Mouse (Mus musculus) forebrain, embryonic 10.5 days (tissue): ENCODE results near the gene Igsf21. TPM values are rescaled to one million over a fixed set of nuclear protein-coding genes. Genes with fewer than 3 reads are reported as not detected.
A peak's percentile ranks its signal among the peaks of the same experiment; 100 is the strongest.

Experiments used
- DNase-seq: peaks from one replicate; pipeline ENCODE4 v3.0.0-alpha.2; 2017; ENCODE audit warnings: low spot score; ENCODE audit errors: extremely low spot score
- H3K27ac ChIP-seq: fragments of 300-500 bp; sonication (generic); 2 replicates; pipeline ENCODE4 v1.5.1; 2016; ENCODE audit warnings: mild to moderate bottlenecking
- H3K27me3 ChIP-seq: fragments of 300-500 bp; sonication (generic); 2 replicates; pipeline ENCODE4 v1.6.1; 2016; ENCODE audit warnings: mild to moderate bottlenecking; ENCODE audit not compliant: poor library complexity, severe bottlenecking
- H3K36me3 ChIP-seq: fragments of 300-500 bp; sonication (generic); replicated peaks from 2 replicates; pipeline ENCODE4 v1.6.1; 2016; ENCODE audit warnings: mild to moderate bottlenecking, moderate library complexity
- H3K4me1 ChIP-seq: fragments of 300-500 bp; sonication (generic); 2 replicates; pipeline ENCODE4 v1.6.1; 2016
- H3K4me3 ChIP-seq: fragments of 300-500 bp; sonication (generic); 2 replicates; pipeline ENCODE4 v1.5.1; 2016; ENCODE audit warnings: mild to moderate bottlenecking, moderate library complexity
- H3K9me3 ChIP-seq: fragments of 300-500 bp; sonication (generic); 2 replicates; pipeline ENCODE4 v1.6.1; 2016; ENCODE audit warnings: mild to moderate bottlenecking, moderate library complexity
- WGBS: fragments of 180-500 bp; shearing (Covaris S2); methylation state at CpG from one replicate; pipeline ENCODE4 v1.1.7; 2016; 5-methylcytosine and 5-hydroxymethylcytosine counted together
- polyA plus RNA-seq: library from polyadenylated mRNA; unstranded; fragments of >200 nt; fragmentation: Nextera tagmentation; extraction: Ambion mirVana; gene quantifications from 2 replicates; pipeline ENCODE4 v1.2.1, GENCODE M21; 2016

The Igsf21 gene
- polyA plus RNA-seq, 1 experiment from 2014 or later = 4.6 TPM

- H3K4me1 ChIP-seq = peaks cover 72% of the 10 kb centered on the region
- peaks cover 35% of the 10 kb centered on the region for H3K27me3 ChIP-seq
- no peaks in the 10 kb centered on the region for H3K9me3 ChIP-seq
- DNase-seq = no peak
- WGBS = 84% methylated on average over 9 of the region's 9 CpGs
- H3K4me3 ChIP-seq = no peak overlapping the region
- H3K27ac ChIP-seq = no peak overlapping the region
- no peaks in the 10 kb centered on the region for H3K36me3 ChIP-seq
These were observed 21.4 kb downstream of the Igsf21 start for GRCm38 (mm10) chr4:140225204-140225603.

DNA sequence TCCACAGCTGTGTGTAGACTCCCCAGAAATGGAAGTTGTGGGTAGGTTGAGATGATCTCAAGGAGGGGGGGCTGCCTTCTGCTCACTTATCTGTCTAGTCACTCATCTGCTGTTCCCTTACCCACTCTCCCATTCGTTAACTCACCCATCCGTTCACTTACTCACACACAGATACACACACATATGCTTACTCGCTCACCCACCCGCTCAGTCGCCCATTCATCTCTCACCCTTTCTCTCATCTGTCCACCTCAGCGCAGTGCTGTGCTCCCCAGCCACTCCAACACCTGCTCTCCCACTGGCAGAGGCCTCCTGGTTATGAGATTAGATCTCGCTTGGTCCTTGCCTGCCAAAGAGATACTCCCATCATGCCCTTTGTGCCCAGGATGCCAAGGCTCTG lies 22.1 kb downstream of the Igsf21 start:
- DNase-seq = no peak
- H3K27ac ChIP-seq = no peak overlapping the region
- no peaks in the 10 kb centered on the region for H3K9me3 ChIP-seq
- H3K4me3 ChIP-seq = no peak overlapping the region
- H3K27me3 ChIP-seq = peaks cover 43% of the 10 kb centered on the region
- 93% methylated on average over 7 of the region's 7 CpGs for WGBS
- H3K4me1 ChIP-seq = peaks cover 77% of the 10 kb centered on the region
- no peaks in the 10 kb centered on the region for H3K36me3 ChIP-seq

DNA sequence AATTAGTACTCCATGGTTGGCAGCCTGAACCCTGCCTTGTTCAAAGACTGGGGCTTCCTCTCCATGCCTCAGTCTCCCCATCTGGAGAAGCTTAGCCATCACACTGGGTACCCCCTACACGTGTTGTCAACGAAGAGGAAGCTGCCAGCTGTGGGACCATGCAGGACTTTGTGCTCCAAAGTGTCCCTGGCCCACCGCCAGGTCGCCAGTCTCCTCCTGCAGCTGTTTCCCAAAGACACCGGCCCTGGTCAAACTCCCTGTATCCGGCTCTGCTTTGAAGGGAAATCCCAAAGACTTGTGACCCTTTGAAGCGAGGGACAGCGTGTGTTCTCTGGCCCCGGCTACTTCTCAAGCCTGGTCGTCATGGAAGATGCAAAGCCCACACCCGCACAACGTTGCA lies 23.5 kb downstream of the Igsf21 start:
- Histone ChIP-seq H3K36me3 (no peaks in the 10 kb centered on the region), H3K27me3 (peaks cover 47% of the 10 kb centered on the region), H3K4me1 (peaks cover 80% of the 10 kb centered on the region), H3K4me3 (no peak overlapping the region), H3K9me3 (no peaks in the 10 kb centered on the region), H3K27ac (no peak overlapping the region)
- 75% methylated on average over 12 of the region's 12 CpGs for WGBS
- no peak for DNase-seq

- Histone ChIP-seq H3K27me3 (peaks cover 52% of the 10 kb centered on the region), H3K36me3 (no peaks in the 10 kb centered on the region), H3K4me3 (no peak overlapping the region), H3K4me1 (peaks cover 65% of the 10 kb centered on the region), H3K9me3 (no peaks in the 10 kb centered on the region), H3K27ac (peak overlapping the region; percentile 22)
- DNase-seq = no peak
- 61% methylated on average over 22 of the region's 22 CpGs for WGBS
These were observed 26.1 kb downstream of the Igsf21 start for GRCm38 (mm10) chr4:140220326-140221093.

DNA sequence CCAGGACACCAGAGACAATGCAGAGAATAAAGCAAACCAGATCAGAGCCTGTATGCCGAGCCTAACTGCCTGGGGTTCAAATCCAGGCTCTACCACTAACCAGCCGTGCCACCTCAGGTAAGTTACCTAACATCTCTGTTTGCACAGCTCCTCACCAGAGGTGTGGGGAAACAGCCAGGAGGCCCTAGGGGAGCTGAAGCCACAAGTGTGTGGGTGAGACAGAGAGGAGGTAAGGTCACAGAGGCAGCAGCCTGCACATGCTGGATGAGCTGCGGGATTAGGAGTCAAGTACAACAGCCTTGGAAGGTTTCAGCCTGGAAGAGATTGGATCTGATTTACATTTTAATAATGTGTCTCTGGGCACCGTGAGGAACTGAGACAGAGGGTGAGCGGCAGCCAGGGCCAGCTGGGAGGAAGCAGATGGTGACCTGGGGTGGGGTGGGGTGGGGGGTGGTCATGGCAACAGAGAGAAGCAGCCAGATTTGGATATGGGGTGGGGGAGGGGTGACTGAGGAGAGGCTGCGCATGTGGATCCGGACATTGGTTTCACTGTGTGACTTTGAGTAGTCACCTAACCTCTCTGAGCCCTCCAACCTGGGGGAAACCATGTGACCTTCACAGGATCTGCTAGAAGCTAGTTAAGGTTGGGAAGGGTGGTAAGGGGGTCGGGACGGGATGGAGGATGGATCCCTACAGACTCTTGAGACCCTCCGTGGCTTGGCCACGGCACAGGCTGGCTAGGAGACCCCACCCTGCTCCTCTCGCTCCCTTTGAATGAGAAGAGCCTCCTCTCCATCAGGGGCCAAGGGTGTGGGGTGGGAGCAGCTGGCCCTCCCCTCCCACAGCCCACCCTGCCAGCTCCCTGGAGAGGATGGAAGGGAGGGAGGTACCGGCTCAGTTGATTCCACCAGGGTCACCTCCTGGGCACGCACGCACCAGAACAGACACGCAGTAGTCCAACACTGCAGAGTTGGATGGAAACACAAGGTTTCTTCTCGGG lies 27.4 kb downstream of the Igsf21 start:
- Histone ChIP-seq H3K9me3 (no peaks in the 10 kb centered on the region), H3K27ac (peak overlapping the region; percentile 78), H3K27me3 (peaks cover 45% of the 10 kb centered on the region), H3K4me1 (peaks cover 73% of the 10 kb centered on the region), H3K4me3 (no peak overlapping the region), H3K36me3 (no peaks in the 10 kb centered on the region)
- WGBS = 73% methylated on average over 17 of the region's 17 CpGs
- DNase-seq = peak; percentile 42

DNA sequence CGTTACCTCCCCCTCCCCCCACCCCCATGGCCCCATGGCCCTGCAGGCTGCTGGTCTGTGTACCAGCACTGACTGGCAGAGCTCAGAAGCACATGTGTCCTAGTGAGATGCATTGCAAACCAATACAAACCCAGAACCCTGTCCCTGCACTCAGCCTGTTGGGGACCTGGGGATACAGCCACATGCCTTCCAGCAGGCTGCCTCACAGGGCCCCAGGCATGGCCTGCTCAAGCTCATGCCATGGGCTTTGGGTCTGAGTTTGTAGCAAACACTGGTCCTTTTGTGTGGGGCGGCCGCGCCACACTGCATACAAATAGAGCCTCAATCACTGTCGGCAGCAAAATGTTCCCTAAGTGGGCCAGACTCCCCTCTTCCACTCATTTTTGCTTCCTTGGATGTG lies 28.2 kb downstream of the Igsf21 start:
- peak overlapping the region; percentile 78 for H3K27ac ChIP-seq
- 70% methylated on average over 5 of the region's 5 CpGs for WGBS
- peaks cover 41% of the 10 kb centered on the region for H3K27me3 ChIP-seq
- H3K4me1 ChIP-seq = peaks cover 78% of the 10 kb centered on the region
- H3K4me3 ChIP-seq = no peak overlapping the region
- H3K36me3 ChIP-seq = no peaks in the 10 kb centered on the region
- DNase-seq = no peak
- no peaks in the 10 kb centered on the region for H3K9me3 ChIP-seq

- Histone ChIP-seq H3K4me1 (peaks cover 78% of the 10 kb centered on the region), H3K27ac (peak overlapping the region; percentile 78), H3K36me3 (no peaks in the 10 kb centered on the region), H3K4me3 (no peak overlapping the region), H3K27me3 (peaks cover 39% of the 10 kb centered on the region), H3K9me3 (no peaks in the 10 kb centered on the region)
- no peak for DNase-seq
- WGBS = 80% methylated on average over 8 of the region's 8 CpGs
These were observed 28.6 kb downstream of the Igsf21 start for GRCm38 (mm10) chr4:140217934-140218333.

- DNase-seq = no peak
- H3K9me3 ChIP-seq = no peaks in the 10 kb centered on the region
- WGBS = 97% methylated on average over 8 of the region's 8 CpGs
- H3K27ac ChIP-seq = no peak overlapping the region; the same call in 1 of the 2 replicates
- H3K27me3 ChIP-seq = peaks cover 40% of the 10 kb centered on the region
- H3K36me3 ChIP-seq = no peaks in the 10 kb centered on the region
- H3K4me3 ChIP-seq = no peak overlapping the region
- H3K4me1 ChIP-seq = peaks cover 74% of the 10 kb centered on the region
These were observed 30.5 kb downstream of the Igsf21 start for GRCm38 (mm10) chr4:140216096-140216495.

DNA sequence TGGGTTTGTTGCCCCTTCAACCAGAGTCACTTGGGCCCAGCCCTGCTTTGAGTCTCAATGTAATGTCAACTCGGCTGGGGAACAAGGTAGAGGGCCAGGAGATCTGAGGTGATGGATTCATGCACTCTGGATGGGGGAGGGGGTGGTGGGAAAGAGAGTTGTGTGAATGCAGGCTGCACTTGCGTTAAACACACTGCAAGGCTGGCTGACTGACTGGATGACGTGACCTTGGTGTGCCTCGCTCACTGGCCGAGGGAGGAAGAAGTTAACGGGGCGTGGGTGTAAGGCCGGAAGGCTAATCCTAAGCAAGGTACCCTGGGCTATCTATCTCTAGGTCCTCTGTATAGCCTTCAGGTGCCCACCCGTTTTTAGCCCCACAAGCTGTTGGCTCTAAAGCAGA lies 31.4 kb downstream of the Igsf21 start:
- Histone ChIP-seq H3K4me1 (peaks cover 70% of the 10 kb centered on the region), H3K9me3 (no peaks in the 10 kb centered on the region), H3K4me3 (no peak overlapping the region)

DNA sequence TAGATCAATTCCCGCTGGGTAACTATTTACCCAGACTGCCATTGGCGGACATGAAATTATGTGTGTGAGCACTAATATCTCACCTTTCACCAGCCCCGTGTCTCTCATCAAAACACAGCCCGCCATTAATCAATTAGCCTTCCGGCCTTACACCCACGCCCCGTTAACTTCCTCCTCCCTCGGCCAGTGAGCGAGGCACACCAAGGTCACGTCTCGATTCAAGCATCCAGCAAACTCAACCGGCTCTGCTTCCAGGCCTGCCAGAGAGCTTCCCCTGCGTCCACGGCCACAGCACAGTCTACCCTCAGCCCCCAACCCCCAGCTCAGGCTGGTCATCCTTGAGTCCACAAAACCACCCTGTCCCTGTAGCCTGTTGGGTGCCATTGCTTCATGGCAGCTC lies 32.2 kb downstream of the Igsf21 start:
- Histone ChIP-seq H3K4me1 (peaks cover 66% of the 10 kb centered on the region), H3K9me3 (no peaks in the 10 kb centered on the region), H3K36me3 (no peaks in the 10 kb centered on the region), H3K27ac (peak overlapping the region; percentile 51; the same call in 1 of the 2 replicates), H3K27me3 (peaks cover 30% of the 10 kb centered on the region), H3K4me3 (no peak overlapping the region)
- no peak for DNase-seq
- WGBS = 73% methylated on average over 14 of the region's 14 CpGs

More for the DNA sequence above, 31.4 kb downstream of the Igsf21 start:
- no peaks in the 10 kb centered on the region for H3K36me3 ChIP-seq
- no peak for DNase-seq
- peak overlapping the region; percentile 51; the same call in 1 of the 2 replicates for H3K27ac ChIP-seq
- WGBS = 88% methylated on average over 9 of the region's 9 CpGs
- H3K27me3 ChIP-seq = peaks cover 31% of the 10 kb centered on the region

DNA sequence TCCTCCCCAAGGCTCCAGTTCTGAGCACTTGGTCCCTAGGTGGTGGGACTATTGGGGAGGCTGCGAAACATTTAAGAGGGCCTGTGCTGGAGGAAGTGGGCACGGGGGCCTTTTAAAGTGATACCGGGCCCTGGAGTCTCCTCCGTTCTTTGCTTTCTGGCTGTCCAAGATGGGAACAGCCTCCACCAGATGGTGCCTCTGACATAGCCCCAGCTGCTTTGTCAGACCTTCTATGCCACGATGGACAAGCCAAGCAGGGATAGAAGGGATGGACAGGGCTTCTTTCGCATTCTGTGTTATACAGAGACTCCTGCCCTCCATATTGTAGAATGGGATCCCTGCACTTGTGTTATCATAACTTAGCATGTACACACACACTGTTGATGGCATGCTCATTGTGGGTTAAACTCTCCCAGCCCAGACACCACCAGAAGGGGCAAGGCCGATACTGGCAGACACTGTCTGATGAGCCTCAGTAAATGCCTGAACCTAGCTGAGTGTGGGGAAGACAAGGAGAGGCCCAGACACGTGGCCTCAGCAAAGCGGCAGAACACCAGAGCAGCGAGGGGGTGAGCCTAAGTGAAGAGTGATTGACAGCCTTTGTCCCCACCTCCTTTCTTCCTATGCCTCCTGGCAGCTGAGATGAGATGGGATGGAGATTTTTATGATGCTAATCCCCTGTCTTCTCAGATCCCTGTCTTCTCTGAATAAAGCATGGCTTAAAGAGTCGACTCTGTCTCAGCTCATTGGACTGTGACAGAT lies 36.3 kb downstream of the Igsf21 start:
- no peak for DNase-seq
- Histone ChIP-seq H3K9me3 (peaks cover 5% of the 10 kb centered on the region; the same call in 1 of the 2 replicates), H3K27ac (peak overlapping the region; percentile 60; the same call in 1 of the 2 replicates), H3K4me3 (no peak overlapping the region), H3K36me3 (no peaks in the 10 kb centered on the region), H3K27me3 (peaks cover 24% of the 10 kb centered on the region; the same call in 1 of the 2 replicates), H3K4me1 (peaks cover 59% of the 10 kb centered on the region)
- 73% methylated on average over 11 of the region's 11 CpGs for WGBS

GRCm38 (mm10) chr4:140205811-140206231 lies 40.8 kb downstream of the Igsf21 start:
- H3K9me3 ChIP-seq = peaks cover 5% of the 10 kb centered on the region; the same call in 1 of the 2 replicates
- H3K36me3 ChIP-seq = no peaks in the 10 kb centered on the region
- DNase-seq = no peak
- 0 out of 2 replicates have a peak, but pooled peaks cover 10% of the 10 kb centered on the region for H3K27me3 ChIP-seq
- no peak overlapping the region for H3K4me3 ChIP-seq
- no peak overlapping the region for H3K27ac ChIP-seq
- WGBS = 86% methylated on average over 12 of the region's 12 CpGs
- peaks cover 21% of the 10 kb centered on the region for H3K4me1 ChIP-seq
